Mouse (Mus musculus) spleen, postnatal 14 days (tissue): Measurements from ENCODE around the gene Palld.

Experiments
- DNase-seq, 2 experiments: peaks; one replicate each; pipeline ENCODE4 v3.0.0; 2021 to 2022; ENCODE audit warnings: low spot score in 2 of 2

Gene Palld

DNA sequence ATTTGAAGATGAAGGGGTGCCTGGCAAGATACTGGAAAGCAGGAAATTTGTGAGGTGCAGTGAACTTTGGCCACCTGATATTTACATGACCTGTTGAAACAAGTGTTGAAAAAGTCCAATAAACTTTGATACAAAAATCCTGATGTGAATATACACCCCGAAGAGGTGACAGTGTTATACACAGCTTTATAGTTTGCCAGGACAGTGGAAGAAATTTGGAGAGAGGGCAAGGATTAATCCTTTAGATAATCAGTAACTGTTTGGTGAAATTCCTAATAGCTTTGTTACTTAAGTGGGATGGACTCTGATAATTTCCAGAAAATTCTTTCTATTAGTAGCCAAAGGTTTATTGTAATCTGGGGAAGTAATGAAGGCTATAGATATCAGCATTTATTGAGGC lies 314.2 kb downstream of the Palld start:
- no peak for DNase-seq

DNA sequence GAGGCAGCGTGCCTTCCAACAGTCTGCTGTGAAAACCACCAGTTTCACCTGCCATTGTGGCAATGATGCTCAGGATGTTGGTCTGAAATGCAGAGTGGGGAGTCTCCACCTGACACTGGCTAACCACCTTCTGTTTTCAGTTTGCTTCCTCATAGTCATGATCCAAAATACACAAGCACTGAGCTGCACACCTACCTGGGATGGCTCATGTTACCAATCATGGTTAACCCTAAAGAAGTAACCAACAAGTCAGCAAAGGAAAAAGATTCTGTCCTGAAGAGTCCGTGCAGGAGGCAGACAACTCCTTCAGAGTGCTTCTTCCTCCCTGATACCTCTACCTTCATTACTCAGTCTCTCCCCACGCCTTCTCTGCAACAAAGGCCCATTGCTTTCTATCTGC lies 314.8 kb downstream of the Palld start:
- no peak for DNase-seq

DNA sequence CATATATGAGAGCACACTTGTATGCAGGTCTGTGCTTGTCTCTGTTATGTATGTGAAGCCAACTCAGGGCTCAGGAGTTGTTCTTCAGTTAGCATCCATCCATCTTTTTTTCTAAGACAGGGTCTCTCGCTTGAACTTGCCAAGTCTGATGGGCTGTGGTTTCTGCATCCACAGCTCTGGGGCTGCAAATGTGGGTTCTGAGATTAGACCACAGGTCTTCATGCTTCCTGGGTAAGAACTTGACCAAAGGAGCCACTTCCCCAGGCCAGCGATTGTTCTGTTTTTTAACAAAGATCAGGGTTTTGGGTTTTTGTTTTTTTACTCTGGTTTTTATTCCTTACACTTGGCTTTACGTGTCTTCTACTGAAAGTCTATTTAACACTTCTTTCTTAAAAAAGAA lies 316.0 kb downstream of the Palld start:
- no peak for DNase-seq

DNA sequence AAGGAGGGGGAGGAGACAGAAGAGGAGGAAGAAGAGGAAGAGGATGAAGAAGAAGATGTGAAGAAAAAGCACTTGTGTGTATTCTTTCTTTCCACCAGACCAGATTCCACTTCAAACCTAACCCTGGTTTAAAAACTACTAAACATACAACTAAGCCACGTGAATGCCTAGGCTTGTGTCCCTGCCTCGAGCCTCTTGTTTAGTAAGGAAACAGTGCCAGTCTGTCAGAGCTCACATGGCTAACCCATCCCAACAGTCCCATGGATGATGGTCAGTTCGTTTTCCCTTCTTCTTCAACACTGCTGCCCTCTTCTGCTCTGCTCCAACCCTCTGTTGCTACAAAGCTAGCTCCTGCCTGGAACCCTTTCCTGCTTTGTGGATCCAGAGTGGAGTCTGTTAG lies 316.7 kb downstream of the Palld start:
- no peak for DNase-seq

DNA sequence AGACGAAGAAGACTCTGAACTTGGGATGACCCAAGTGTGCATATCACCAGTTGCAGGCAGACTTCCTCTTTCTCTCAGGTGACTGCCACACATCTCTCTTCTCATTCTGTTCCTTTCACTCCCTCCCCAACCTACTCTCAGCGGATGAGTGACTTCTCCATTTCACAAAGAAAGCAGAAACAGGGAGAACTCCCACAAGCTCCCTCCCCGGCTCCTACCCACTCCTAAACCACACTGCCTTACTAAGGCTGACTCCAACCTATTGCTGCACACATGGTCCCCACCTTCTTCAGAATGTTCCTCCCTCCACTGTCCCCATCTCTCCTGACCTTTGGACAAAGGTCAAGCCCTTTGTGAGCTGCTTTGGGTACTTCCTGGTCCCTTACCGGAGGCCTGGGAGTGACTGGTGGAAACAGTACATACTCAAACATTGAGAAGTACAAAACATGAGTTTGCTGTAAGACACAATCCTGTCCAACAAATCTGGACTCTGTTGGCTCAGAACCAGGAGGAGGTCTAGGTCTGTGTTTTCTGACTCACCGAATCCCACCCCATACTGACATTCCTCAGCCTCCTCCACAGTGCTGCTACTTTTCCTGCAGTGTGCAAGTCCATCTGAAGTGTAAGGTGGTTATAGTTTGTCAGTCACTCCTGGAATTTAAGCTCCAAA lies 317.6 kb downstream of the Palld start:
- no peak for DNase-seq

DNA sequence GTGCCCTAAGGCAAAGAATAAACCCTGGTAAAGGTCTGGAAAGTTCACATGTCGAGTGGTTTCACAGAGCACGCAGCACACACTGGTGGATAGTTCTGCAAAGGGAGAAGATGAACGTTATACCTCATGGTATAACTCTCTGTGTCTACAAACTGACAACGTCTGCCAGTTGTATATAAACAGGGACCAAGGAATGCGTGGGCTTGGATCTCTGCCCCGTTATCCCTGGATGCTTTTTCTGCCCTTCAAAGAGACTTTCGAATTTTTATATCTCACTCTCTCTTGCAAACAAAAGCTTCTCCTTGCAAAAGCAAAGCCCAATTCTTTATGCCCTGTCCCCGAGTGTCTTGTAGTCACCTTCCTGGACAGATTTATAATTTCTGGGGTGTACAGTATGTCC lies 319.9 kb downstream of the Palld start:
- DNase-seq, result no peak

DNA sequence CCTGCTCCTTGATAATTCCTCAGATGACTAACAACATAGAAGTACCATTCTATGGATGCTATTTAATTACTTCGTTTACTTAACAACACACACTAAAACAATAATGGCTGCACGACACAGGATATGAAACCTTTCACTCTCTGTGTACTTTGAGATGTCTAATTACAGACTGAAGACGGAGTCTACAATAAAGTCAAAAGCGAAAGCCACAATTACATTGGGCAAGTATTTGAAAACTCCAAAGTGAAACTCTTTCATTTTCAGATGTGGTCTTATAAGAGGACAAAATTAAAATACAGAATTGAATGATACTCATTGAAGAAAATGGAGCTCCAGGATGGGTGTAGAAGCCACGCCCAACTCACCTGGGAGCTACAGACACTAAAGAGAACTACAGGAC lies 321.2 kb downstream of the Palld start:
- no peak for DNase-seq

DNA sequence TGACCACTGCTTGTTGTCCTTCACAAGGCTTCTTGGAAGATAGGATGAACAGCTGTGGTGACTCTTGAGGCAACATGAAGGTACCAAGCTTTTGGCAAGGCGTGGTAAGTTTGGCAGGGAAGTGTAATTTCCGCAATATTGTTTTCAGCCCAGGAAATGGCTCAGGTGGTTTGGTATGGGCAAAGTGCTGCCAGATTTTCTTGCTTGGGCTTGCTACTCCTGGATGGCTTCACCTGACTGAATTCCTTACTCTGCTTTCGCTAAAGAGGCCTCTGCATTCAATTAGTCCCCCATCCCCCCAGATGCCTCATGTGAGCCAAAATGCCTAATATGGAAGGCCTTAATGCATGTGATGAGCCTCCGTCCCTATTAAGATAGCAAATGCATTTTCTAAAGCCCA lies 322.7 kb downstream of the Palld start:
- DNase-seq, result no peak

DNA sequence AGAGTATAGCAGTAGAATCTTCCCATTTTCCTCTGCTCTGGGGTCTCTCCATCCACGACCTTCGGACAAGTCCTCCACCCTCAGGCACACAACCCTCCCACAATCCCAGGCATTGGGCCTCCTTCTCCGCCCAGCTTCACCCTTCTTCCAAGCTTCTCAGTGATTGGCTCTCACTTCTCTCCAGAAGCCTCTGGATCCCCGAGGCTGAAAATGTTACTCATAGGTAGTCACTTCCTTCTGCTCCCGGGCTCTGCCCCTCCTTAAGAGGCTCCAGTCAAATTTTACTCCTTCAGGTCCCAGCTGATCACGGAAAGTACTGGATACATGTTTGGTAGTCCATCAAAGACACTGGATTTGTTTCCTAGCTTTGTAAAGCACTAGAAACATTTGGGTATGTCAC lies 323.7 kb downstream of the Palld start:
- no peak for DNase-seq

DNA sequence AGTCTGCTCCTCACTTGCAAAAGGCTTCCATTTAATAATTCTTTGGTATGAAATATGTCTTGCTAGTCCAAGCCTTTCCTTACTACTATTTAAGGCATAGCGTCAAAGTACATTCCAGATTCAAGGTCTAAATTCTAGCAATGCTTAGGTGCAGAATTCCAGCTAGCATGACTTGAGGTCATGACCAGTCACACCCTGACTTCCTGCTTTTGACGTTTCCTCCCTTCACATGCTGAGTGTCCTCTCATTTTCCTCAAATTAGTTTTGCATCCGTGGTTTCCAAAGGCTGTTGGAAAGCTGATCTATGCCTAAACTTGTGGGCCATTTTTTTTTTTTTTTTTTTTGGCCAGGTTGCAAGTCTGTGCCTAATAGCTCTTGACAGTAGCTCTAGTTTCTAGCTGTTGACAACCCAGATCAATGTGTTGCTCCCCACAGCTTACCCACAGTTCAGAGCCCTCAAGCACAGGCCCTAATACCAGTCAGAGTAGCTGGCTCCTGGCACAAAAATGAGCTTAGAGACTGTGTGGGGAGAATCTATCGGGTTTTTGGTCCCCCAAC lies 327.3 kb downstream of the Palld start:
- no peak for DNase-seq

DNA sequence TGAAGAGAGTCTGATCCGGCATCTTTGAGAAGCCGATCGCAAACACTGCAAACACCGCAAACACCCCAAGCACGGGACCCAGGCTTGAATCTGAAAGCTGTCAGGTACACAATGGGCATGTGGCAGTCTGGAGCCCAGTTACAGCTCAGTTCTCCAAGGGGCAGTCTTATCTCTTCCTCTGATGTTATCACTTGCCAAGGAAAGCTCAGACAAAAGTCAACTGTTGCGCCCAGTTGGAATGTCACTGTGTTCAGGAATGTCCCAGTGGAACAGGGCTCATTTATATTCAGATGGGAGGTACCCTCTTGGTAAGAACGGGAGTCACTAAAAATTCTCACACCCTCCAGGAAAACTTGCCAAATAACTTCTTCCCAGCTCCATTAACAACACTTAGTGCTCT lies 328.0 kb downstream of the Palld start:
- DNase-seq, result no peak

DNA sequence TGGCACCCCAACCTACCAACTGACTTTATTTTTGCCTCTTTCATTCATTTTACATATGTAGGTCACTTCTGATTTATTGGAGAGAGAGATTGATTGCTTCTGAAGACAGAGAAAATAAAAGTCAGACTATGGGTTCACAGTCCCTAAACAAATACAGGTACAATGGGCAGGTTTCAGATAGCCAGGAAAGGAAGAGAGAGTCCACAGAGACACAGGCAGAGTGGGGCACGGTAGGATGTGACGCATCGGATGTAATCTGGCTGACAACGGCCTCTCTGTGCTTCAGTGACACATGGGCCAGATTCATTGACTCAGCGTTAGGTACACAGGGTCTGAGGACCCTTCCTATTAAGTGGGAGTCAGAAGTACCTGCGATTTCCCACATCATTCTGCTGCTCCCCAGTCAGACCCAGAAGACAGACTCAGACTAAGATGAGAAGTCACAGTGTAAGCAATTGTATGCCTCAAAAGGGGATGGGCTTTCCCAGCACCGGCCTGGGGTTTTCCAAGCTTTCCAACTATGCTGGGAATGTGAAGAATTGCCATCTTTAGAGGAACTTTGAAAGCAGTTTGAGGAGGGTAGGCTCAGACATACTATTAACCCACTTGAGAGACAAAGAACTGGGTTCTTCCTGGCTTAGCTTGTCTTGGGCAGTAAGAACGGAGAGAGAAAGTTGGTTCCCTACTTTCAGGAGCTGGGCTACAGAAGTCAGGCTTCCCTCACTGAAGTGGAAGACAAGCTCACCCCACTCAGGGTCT lies 329.1 kb downstream of the Palld start:
- DNase-seq, result no peak

DNA sequence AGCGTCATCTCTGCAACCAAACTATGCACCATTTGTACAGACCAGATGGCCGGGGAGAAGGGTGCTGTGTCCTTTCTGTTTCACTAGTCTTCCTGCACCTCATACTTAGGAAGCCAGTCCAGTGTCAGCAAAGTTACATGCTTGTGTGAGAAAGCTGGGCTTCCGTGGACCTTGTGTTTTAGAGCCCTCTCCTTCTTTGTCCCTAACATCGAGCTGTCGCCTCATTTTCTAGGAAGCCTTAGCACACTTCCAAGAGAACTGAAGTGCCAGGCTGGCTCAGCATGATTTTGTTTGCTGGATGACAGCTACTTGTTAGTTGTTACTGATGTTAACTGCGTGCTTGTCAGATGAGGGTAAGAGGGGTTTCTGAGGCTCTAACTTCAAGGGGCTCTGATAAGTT lies 329.8 kb downstream of the Palld start:
- DNase-seq, result no peak

DNA sequence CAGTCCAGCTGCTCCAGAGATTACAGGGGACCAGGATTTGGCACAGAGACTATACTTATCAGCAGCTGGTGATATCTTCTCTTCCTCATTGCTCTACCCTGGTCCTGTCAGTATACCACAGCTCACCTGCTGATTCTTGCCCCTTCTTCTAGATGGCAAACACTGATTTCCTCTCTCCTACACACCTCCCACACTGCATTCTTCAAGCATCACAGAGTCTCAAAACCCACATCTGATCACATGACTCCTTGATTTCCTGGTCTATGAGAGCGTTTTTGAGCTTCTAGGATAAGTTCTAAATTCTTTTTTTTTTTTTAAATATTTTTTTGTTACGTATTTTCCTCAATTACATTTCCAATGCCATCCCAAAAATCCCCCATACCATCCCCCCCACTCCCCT lies 331.9 kb downstream of the Palld start:
- no peak for DNase-seq

DNA sequence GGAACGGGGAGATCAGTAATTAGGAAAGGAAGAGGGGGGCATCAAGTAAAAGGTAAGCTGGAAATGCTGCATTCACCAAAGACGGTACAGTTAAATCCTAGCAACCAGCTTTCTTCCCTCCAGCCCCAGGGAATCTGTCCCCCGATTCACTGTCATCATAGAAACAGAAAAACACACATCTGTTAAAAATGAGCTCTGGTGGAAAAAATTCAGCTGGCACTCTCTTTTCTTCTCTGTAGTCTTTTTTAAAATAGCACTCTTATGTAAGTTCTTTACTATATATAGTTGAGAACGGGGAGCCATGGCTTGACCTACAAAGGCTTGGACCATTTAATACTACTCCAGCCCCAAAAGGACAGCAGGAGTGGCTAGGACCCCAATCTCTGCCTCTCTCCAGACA lies 332.8 kb downstream of the Palld start:
- DNase-seq, result no peak

DNA sequence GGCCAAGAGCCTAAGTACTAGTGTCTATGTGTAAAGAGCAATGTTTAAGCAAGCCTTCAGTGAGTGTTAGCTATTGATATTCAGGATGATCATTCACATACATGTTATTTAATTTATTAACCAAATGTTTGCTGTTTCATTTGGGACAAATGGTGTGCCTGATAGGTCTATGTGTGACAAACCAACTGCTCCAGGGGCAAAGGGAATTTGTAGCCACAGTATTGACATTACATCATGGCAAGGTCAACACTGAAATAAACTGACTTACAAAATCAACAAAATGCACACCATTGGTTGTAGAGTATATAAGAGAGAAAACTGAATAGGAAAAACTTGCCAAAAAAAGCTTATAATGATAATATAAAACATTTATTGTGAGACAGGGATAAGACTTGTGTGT lies 333.3 kb downstream of the Palld start:
- no peak for DNase-seq

DNA sequence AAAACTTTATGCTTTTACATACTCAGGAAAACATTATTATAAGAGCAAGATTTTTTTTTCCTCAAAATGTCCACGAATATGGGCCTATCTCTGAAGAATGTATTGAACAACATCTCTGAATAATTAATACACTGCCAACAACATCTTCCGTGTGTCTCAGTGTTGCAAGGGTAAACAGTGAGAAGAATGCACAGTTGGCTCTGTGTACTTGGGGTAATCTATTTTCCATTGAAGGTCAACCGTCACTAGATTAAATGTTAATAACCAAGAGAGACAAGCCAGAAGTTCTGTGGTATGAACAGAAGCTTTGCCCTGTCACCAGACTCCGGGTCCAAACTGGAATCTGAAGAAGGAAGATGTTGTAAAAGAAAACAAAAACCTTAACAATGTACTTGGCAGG lies 339.1 kb downstream of the Palld start:
- no peak for DNase-seq

DNA sequence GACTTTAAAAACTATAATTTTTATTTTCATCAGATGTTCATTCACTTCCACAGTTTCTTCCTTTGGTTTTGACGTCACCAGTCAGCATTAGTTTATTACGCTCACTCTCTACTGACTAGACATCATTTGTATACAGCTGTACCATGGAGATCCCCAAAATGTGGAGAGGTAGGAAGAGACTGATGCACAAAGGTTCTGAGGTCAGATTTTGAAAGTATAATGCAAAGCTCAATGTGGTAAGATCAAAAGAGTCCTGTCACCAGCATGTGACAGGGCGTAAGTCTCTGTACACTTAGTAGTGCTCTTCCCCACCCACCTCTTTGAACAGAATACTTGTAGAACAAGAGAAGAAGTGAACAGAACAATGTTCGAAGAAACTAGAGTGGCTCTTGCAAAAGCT lies 339.9 kb downstream of the Palld start:
- no peak for DNase-seq

DNA sequence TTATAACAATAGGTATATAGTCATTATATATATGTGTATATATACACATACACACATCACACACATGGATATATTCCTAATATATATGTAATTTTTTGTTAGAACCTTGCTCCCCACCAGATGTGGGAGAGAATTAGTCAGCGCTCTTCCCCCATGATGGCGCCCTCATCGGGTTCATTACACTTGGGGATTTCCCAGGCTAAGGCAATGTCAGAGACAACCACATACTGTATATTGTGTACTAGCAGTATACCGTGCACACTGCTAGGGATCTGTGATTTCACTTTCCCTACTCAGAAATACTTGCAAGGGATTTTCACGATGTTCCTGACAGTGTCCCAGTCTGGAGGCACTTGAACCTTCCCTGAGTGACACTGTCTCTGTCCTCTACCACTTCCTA lies 341.3 kb downstream of the Palld start:
- DNase-seq, result no peak

DNA sequence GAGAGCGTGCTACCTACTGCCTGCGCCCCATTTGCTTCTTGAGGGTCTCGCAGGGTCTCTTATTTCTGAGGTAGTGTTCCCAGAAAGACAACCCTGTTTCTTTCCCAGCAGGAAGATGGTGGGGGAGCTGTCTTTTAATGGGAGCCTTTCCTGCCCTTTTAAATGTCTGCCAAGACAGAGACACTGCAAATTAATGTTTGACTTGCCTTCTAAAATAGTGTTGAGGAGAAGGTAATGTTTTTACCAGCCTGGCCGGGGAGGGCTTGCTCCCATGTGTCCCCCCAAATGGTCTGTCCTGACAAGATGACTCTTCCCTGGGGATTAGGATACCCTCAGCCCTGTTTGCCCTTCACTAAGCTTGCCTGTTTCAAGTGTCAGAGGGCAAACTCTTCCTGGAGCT lies 342.5 kb downstream of the Palld start:
- DNase-seq, result no peak

DNA sequence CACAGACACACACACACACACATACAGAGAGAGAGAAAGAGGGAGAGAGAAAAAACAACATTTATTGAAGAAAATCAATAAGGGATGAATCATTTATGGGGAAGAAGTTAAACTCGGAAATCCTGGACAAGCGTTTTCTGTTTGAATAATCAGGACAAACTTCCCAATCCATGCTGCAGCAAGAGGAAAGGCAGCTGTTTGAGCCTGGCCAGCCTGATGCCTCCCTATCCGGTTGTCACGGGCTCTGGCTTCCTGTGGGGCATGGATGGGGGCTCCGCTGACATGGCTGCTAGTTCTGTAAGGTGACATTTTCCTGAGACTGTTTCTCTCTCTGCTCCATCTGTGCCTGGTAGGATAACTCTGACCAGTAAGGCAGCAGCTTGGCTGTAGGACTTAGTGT lies 343.0 kb downstream of the Palld start:
- no peak for DNase-seq

DNA sequence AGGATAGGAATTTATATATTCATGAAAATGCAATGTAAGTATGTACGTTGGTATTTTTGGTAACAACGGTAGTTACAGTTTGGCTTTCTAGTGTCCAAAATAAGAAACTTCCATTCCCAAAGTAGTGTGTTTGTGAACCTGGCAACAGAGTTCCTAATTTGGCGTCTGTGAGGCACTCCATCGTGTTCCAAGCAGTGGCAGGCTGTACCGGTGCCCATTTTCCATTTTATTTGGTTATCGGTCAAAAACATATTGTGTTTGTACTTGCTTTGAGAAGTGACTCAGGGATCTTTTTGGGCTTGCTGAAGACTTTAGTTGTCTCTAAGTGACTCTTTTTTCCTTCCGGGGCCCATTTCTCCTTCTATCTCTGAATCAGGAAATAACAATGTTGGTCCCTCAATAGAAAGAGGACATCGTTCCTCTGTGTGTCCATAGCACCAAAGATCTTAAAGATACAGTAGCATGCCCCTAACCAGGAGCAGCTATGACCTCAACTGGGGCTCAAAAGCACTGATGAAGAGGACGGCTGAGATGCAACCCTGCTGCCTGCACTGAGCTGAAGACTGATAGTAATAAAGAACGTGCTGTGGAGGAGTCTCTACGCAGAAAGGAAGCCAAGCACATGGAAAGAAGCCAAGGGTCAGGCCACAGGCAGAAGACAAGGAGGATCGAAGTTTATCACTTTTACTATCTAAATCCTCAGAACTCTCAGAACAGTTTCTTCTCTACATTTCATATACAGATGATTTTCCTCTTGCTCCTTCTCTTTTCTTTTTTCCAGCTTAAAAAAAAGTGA lies 344.2 kb downstream of the Palld start:
- DNase-seq, result no peak

DNA sequence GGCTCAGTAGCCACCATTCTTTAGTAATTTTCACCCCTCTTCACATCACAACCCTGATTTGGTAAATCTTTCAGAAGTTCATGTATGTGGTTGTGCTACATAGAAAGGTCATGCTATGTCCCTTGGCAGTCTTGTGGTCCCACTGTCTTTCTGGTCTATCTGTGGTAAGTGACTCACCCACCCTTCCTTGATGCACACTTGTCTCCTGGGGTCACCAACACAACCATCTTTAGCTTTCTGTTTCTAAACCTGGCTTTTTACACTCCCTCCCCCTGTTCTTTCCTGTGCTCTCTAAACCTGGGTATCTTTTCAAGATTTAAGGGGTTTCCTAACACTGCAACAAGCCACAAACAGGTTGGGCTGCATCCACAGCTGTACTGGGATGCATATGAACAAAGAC lies 345.5 kb downstream of the Palld start:
- DNase-seq, result no peak
